Mouse (Mus musculus): Measurements from ENCODE around the gene Cd19.

Cd19 gene

GRCm38 (mm10) chr7:126414725-126415124 lies at the start of gene Cd19:
Gene Cd19, minus strand, starts transcription at chr7:126414889.
- ChIA-PET POLR2A (interaction anchor here in 2 of 4 experiments (0.9 to 1.8 kb wide), 5 partner anchors 10 to 18 kb away, joined by 3 to 4 read pairs (median 3); partner anchors contain the start of gene Nfatc2ip (in 1 of the 2)), CTCF (interaction anchor here in 3 of 4 experiments (1.1 to 2.6 kb wide), 2 partner anchors 15 to 22 kb away, joined by 4 to 6 read pairs (median 5); no protein-coding TSS in a partner anchor)

GRCm38 (mm10) chr7:126464121-126464520 lies 49.4 kb upstream of the Cd19 start:
- ChIA-PET CTCF (no interaction called here), POLR2A (interaction anchor here in 3 of 4 experiments (1.0 to 7.6 kb wide), 7 partner anchors 10 to 150 kb away, joined by 3 to 62 read pairs (median 4); partner anchors contain the start of genes Sh2b1 (in 2 of the 3) and Eif3c (in 1 of the 3))

GRCm38 (mm10) chr7:126463547-126463946 lies 48.9 kb upstream of the Cd19 start:
- ChIA-PET CTCF (no interaction called here), POLR2A (interaction anchor here in 3 of 4 experiments (1.0 to 7.6 kb wide), 6 partner anchors 11 to 150 kb away, joined by 3 to 62 read pairs (median 4); partner anchors contain the start of gene Sh2b1 (in 2 of the 3))

GRCm38 (mm10) chr7:126463004-126463403 lies 48.3 kb upstream of the Cd19 start, which contains the start of gene Atp2a1:
Gene Atp2a1, minus strand, starts transcription at chr7:126463108.
- POLR2A ChIA-PET = interaction anchor here in 3 of 4 experiments (0.5 to 7.6 kb wide), 10 partner anchors 10 to 83 kb away, joined by 3 to 62 read pairs (median 4); partner anchors contain the start of gene Sh2b1 (in 3 of the 3)
- CTCF ChIA-PET = no interaction called here

- ChIA-PET POLR2A (interaction anchor here in 3 of 4 experiments (0.6 to 7.6 kb wide), 12 partner anchors 13 to 702 kb away, joined by 3 to 62 read pairs (median 4); partner anchors contain the start of gene Sh2b1 (in 3 of the 3)), CTCF (interaction anchor here in 3 of 4 experiments (0.6 to 1.1 kb wide), 4 partner anchors 100 to 392 kb away, joined by 3 to 9 read pairs (median 3); no protein-coding TSS in a partner anchor)
Observed at GRCm38 (mm10) chr7:126461626-126462025, 46.9 kb upstream of the Cd19 start.

GRCm38 (mm10) chr7:126460623-126461399 lies 46.1 kb upstream of the Cd19 start:
- ChIA-PET POLR2A (interaction anchor here in 3 of 4 experiments (0.6 to 7.6 kb wide), 6 partner anchors 14 to 127 kb away, joined by 3 to 62 read pairs (median 4); partner anchors contain the start of gene Sh2b1 (in 2 of the 3)), CTCF (interaction anchor here in 3 of 4 experiments (0.5 to 1.1 kb wide), 3 partner anchors 24 to 194 kb away, joined by 3 to 4 read pairs (median 3); no protein-coding TSS in a partner anchor)

GRCm38 (mm10) chr7:126458844-126459618 lies 44.3 kb upstream of the Cd19 start:
- POLR2A ChIA-PET = interaction anchor here in 2 of 4 experiments (0.5 to 1.5 kb wide), 5 partner anchors 18 to 107 kb away, joined by 3 to 6 read pairs (median 3); no protein-coding TSS in a partner anchor
- CTCF ChIA-PET = interaction anchor here in 2 of 4 experiments (0.6 to 1.1 kb wide), 2 partner anchors 8 to 295 kb away, joined by 3 read pairs; no protein-coding TSS in a partner anchor

GRCm38 (mm10) chr7:126458225-126458624 lies 43.5 kb upstream of the Cd19 start:
- CTCF ChIA-PET = interaction anchor here in 1 of 4 experiments (1.1 kb wide), 1 partner anchor 9 kb away, joined by 3 read pairs; no protein-coding TSS in a partner anchor
- POLR2A ChIA-PET = interaction anchor here in 2 of 4 experiments (0.6 to 1.4 kb wide), 4 partner anchors 9 to 107 kb away, joined by 3 to 7 read pairs (median 5); no protein-coding TSS in a partner anchor

GRCm38 (mm10) chr7:126456382-126457266 lies 41.9 kb upstream of the Cd19 start:
- ChIA-PET POLR2A (interaction anchor here in 2 of 4 experiments (1.3 to 1.4 kb wide), 3 partner anchors 10 to 19 kb away, joined by 4 to 7 read pairs (median 5); partner anchors contain the start of gene Sh2b1 (in 1 of the 2)), CTCF (no interaction called here)

- ChIA-PET POLR2A (interaction anchor here in 2 of 4 experiments (1.4 to 1.5 kb wide), 2 partner anchors 12 to 20 kb away, joined by 5 read pairs; partner anchors contain the start of gene Sh2b1 (in 1 of the 2)), CTCF (no interaction called here)
Observed at GRCm38 (mm10) chr7:126455242-126455641, 40.6 kb upstream of the Cd19 start.

- ChIA-PET CTCF (interaction anchor here in 1 of 4 experiments (0.6 kb wide), 1 partner anchor 878 kb away, joined by 4 read pairs; no protein-coding TSS in a partner anchor), POLR2A (interaction anchor here in 3 of 4 experiments (0.6 to 1.7 kb wide), 9 partner anchors 9 to 407 kb away, joined by 3 to 7 read pairs (median 4); partner anchors contain the start of genes Sh2b1 (in 2 of the 3) and Atp2a1 (in 1 of the 3))
Observed at GRCm38 (mm10) chr7:126453861-126454260, 39.2 kb upstream of the Cd19 start.

GRCm38 (mm10) chr7:126452244-126452643 lies 37.6 kb upstream of the Cd19 start:
- POLR2A ChIA-PET = interaction anchor here in 3 of 4 experiments (0.6 to 1.7 kb wide), 3 partner anchors 13 to 23 kb away, joined by 3 to 5 read pairs (median 3); partner anchors contain the start of gene Sh2b1 (in 1 of the 3)

GRCm38 (mm10) chr7:126450641-126451040 lies 36.0 kb upstream of the Cd19 start:
- CTCF ChIA-PET = interaction anchor here in 2 of 4 experiments (0.6 kb wide), 2 partner anchors 15 to 17 kb away, joined by 3 read pairs; no protein-coding TSS in a partner anchor
- POLR2A ChIA-PET = interaction anchor here in 2 of 4 experiments (0.7 to 1.8 kb wide), 4 partner anchors 15 to 25 kb away, joined by 4 to 5 read pairs (median 5); partner anchors contain the start of gene Sh2b1 (in 2 of the 2)

More at GRCm38 (mm10) chr7:126452244-126452643, 37.6 kb upstream of the Cd19 start:
- CTCF ChIA-PET = no interaction called here

GRCm38 (mm10) chr7:126449991-126450390 lies 35.3 kb upstream of the Cd19 start:
- CTCF ChIA-PET = interaction anchor here in 3 of 4 experiments (0.5 to 1.0 kb wide), 3 partner anchors 13 to 16 kb away, joined by 3 to 9 read pairs (median 4); no protein-coding TSS in a partner anchor
- POLR2A ChIA-PET = interaction anchor here in 1 of 4 experiments (0.7 to 1.5 kb wide), 7 partner anchors 10 to 50 kb away, joined by 3 to 5 read pairs (median 4); partner anchors contain the start of gene Sh2b1

GRCm38 (mm10) chr7:126448481-126448880 lies 33.8 kb upstream of the Cd19 start:
- ChIA-PET POLR2A (interaction anchor here in 1 of 4 experiments (0.6 to 1.2 kb wide), 2 partner anchors 9 to 88 kb away, joined by 3 read pairs; no protein-coding TSS in a partner anchor), CTCF (no interaction called here)

GRCm38 (mm10) chr7:126446217-126446616 lies 31.5 kb upstream of the Cd19 start:
- ChIA-PET POLR2A (interaction anchor here in 3 of 4 experiments (0.5 to 1.8 kb wide), 10 partner anchors 10 to 247 kb away, joined by 3 to 7 read pairs (median 4); partner anchors contain the start of genes Sh2b1 (in 2 of the 3) and Tufm (in 1 of the 3)), CTCF (interaction anchor here (0.9 to 2.7 kb wide), 7 partner anchors 9 to 29 kb away, joined by 3 to 11 read pairs (median 3); partner anchors contain the start of gene Sh2b1 (in 1 of the 4))
